Mouse (Mus musculus): Measurements from ENCODE around the gene Btnl2.

GRCm38 (mm10) chr17:34378716-34379115 lies 24.1 kb downstream of the Btnl2 start:
- TF ChIP-seq CTCF (conservative IDR thresholded peaks at IDR 0.05 in 1 of 2, IDR thresholded peaks at IDR 0.05 in 1 of 2; ENCODE audit: low read depth in 2 of 2, low read length in 2 of 2) (no peak), POLR2AphosphoS2 (IDR thresholded peaks at IDR 0.05; ENCODE audit: low read depth, low read length) (no peak), EP300 (IDR thresholded peaks at IDR 0.05; ENCODE audit: low read length) (no peak), MEF2A (IDR thresholded peaks at IDR 0.05; ENCODE audit: borderline replicate concordance, low read depth, low read length) (no peak), CHD2 (IDR thresholded peaks at IDR 0.05; ENCODE audit: low read length) (no peak), POLR2A (IDR thresholded peaks at IDR 0.05; ENCODE audit: low read depth, low read length) (no peak), ZC3H11A (IDR thresholded peaks at IDR 0.05; ENCODE audit: low read depth, low read length) (no peak), TCF12 (IDR thresholded peaks at IDR 0.05; ENCODE audit: low read depth, low read length) (no peak), MAFK (IDR thresholded peaks at IDR 0.05; ENCODE audit: insufficient replicate concordance, low read length) (no peak), JUND (conservative IDR thresholded peaks at IDR 0.05; ENCODE audit: low read depth, low read length) (no peak), RCOR1 (conservative IDR thresholded peaks at IDR 0.05; ENCODE audit: low read depth, low read length) (no peak), NRF1 (IDR thresholded peaks at IDR 0.05; ENCODE audit: low read depth, low read length) (no peak), HCFC1 (IDR thresholded peaks at IDR 0.05; ENCODE audit: low read depth, low read length) (no peak)
